Mouse (Mus musculus): Measurements from ENCODE around the gene Adamts17. TPM values are rescaled to one million over a fixed set of nuclear protein-coding genes. Genes with fewer than 3 reads are reported as not detected.
A peak's percentile ranks its signal among the peaks of the same experiment; 100 is the strongest.

Adamts17 gene
- polyA plus RNA-seq, 2 experiments, result 16.0 to 19.5 TPM

- Histone ChIP-seq H3K4me3 (replicated peaks; ENCODE audit: low read length) (no peak overlapping the region), H3K27ac (replicated peaks; ENCODE audit: low read depth, low read length) (no peak overlapping the region), H3K4me1 (ENCODE audit: control insufficient read depth, insufficient read depth, low read length) (peaks cover 18% of the 10 kb centered on the region), H3K36me3 (ENCODE audit: control insufficient read depth, insufficient read depth, low read length) (no peaks in the 10 kb centered on the region; the same call in 1 of the 2 replicates), H3K9me3 (ENCODE audit: control insufficient read depth, low read length) (no peaks in the 10 kb centered on the region), H3K4me2 (replicated peaks; ENCODE audit: low read depth, low read length, severe bottlenecking) (no peak overlapping the region), H3K9ac (ENCODE audit: low read depth, low read length, severe bottlenecking) (no peak overlapping the region), H3K27me3 (ENCODE audit: control insufficient read depth, insufficient read depth, low read length) (no peaks in the 10 kb centered on the region)
- 43% methylated on average over 6 of the region's 6 CpGs for WGBS
- no peak for TF ChIP-seq POLR2A (IDR thresholded peaks at IDR 0.05; ENCODE audit: borderline replicate concordance, extremely low read depth, insufficient read depth, insufficient read length)
- ATAC-seq (ENCODE audit: low FRiP score, low read depth), result no peak; the same call in 1 of the 2 replicates
- DNase-seq (ENCODE audit: low spot score), result peak; percentile 48
Observed at GRCm38 (mm10) chr7:66929263-66929662, 89.7 kb downstream of the Adamts17 start.

DNA sequence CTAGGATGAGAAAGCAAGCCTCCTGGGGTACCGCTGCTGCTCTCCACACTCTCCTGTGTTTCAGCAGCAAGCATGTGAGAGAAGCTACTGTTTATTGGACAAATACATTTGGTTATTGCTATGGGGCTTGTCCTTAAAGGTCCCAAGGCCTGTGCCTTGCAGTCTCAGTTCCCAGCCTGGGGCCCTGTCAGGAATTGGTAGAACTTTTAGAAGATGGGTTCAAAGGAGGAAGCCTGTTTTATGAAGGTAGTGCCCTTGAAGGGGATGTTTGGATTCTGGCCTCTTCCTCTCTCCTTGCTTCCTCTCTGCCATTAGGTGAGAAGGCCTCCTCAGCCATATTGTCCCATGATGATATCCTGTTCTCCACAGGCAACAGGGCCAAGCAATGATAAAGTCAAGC lies 91.8 kb downstream of the Adamts17 start:
- Histone ChIP-seq H3K27ac (replicated peaks; ENCODE audit: low read depth, low read length) (no peak overlapping the region), H3K36me3 (ENCODE audit: control insufficient read depth, insufficient read depth, low read length) (no peaks in the 10 kb centered on the region; the same call in 1 of the 2 replicates), H3K4me1 (ENCODE audit: control insufficient read depth, insufficient read depth, low read length) (peaks cover 33% of the 10 kb centered on the region), H3K27me3 (ENCODE audit: control insufficient read depth, insufficient read depth, low read length) (no peaks in the 10 kb centered on the region), H3K9me3 (ENCODE audit: control insufficient read depth, low read length) (no peaks in the 10 kb centered on the region), H3K9ac (ENCODE audit: low read depth, low read length, severe bottlenecking) (no peak overlapping the region), H3K4me2 (replicated peaks; ENCODE audit: low read depth, low read length, severe bottlenecking) (no peak overlapping the region), H3K4me3 (replicated peaks; ENCODE audit: low read length) (no peak overlapping the region)
- ATAC-seq (ENCODE audit: low FRiP score, low read depth), result no peak
- no peak for DNase-seq (ENCODE audit: low spot score)
- TF ChIP-seq POLR2A (IDR thresholded peaks at IDR 0.05; ENCODE audit: borderline replicate concordance, extremely low read depth, insufficient read depth, insufficient read length), result no peak
- 100% methylated on average over 1 of the region's 1 CpGs for WGBS

GRCm38 (mm10) chr7:66933251-66933650 lies 93.7 kb downstream of the Adamts17 start:
- no peak for TF ChIP-seq POLR2A (IDR thresholded peaks at IDR 0.05; ENCODE audit: borderline replicate concordance, extremely low read depth, insufficient read depth, insufficient read length)
- Histone ChIP-seq H3K27me3 (ENCODE audit: control insufficient read depth, insufficient read depth, low read length) (no peaks in the 10 kb centered on the region), H3K4me3 (replicated peaks; ENCODE audit: low read length) (no peak overlapping the region), H3K4me2 (replicated peaks; ENCODE audit: low read depth, low read length, severe bottlenecking) (no peak overlapping the region), H3K9me3 (ENCODE audit: control insufficient read depth, low read length) (no peaks in the 10 kb centered on the region), H3K9ac (ENCODE audit: low read depth, low read length, severe bottlenecking) (no peak overlapping the region), H3K4me1 (ENCODE audit: control insufficient read depth, insufficient read depth, low read length) (peaks cover 38% of the 10 kb centered on the region), H3K36me3 (ENCODE audit: control insufficient read depth, insufficient read depth, low read length) (no peaks in the 10 kb centered on the region; the same call in 1 of the 2 replicates), H3K27ac (replicated peaks; ENCODE audit: low read depth, low read length) (0 out of 2 replicates have a peak overlapping the region, but pooled peaks have one; percentile 26)
- DNase-seq (ENCODE audit: low spot score), result peak; percentile 44
- ATAC-seq (ENCODE audit: low FRiP score, low read depth), result peak; percentile 13; the same call in 1 of the 2 replicates
- 65% methylated on average over 4 of the region's 4 CpGs for WGBS

DNA sequence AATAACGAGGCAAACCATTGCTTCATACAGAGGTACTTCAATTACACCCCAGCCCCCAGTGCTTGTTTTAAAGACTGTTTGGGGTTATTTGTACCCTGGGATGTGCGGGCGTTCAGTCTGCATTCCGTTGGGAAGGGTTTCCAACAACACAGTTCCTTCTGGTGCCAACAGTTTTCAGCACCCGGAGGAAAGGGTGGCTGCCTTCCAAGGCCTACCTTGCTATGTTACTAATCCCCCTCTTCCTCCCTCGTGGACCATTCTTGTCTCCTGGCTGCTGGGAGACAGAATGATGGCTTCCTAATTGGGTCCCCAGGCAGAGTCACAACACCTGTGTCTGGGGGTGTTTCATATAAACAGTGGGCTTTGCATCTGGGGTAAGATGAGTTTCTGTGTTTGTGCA lies 94.5 kb downstream of the Adamts17 start:
- peak; percentile 20; the same call in 1 of the 2 replicates for ATAC-seq (ENCODE audit: low FRiP score, low read depth)
- no peak overlapping the region for H3K4me3 ChIP-seq (replicated peaks; ENCODE audit: low read length)
- WGBS, result 34% methylated on average over 6 of the region's 6 CpGs
- peak; percentile 50 for DNase-seq (ENCODE audit: low spot score)
- peaks cover 37% of the 10 kb centered on the region for H3K4me1 ChIP-seq (ENCODE audit: control insufficient read depth, insufficient read depth, low read length)
- no peaks in the 10 kb centered on the region for H3K27me3 ChIP-seq (ENCODE audit: control insufficient read depth, insufficient read depth, low read length)
- no peaks in the 10 kb centered on the region; the same call in 1 of the 2 replicates for H3K36me3 ChIP-seq (ENCODE audit: control insufficient read depth, insufficient read depth, low read length)
- no peak overlapping the region for H3K9ac ChIP-seq (ENCODE audit: low read depth, low read length, severe bottlenecking)
- no peak overlapping the region for H3K4me2 ChIP-seq (replicated peaks; ENCODE audit: low read depth, low read length, severe bottlenecking)
- 0 out of 2 replicates have a peak overlapping the region, but pooled peaks have one; percentile 38 for H3K27ac ChIP-seq (replicated peaks; ENCODE audit: low read depth, low read length)
- no peak for TF ChIP-seq POLR2A (IDR thresholded peaks at IDR 0.05; ENCODE audit: borderline replicate concordance, extremely low read depth, insufficient read depth, insufficient read length)
- no peaks in the 10 kb centered on the region for H3K9me3 ChIP-seq (ENCODE audit: control insufficient read depth, low read length)

GRCm38 (mm10) chr7:66935041-66935440 lies 95.5 kb downstream of the Adamts17 start:
- 88% methylated on average over 6 of the region's 6 CpGs for WGBS
- H3K27ac ChIP-seq (replicated peaks; ENCODE audit: low read depth, low read length), result no peak overlapping the region
- no peaks in the 10 kb centered on the region for H3K27me3 ChIP-seq (ENCODE audit: control insufficient read depth, insufficient read depth, low read length)

More at GRCm38 (mm10) chr7:66935041-66935440, 95.5 kb downstream of the Adamts17 start:
- no peak for TF ChIP-seq POLR2A (IDR thresholded peaks at IDR 0.05; ENCODE audit: borderline replicate concordance, extremely low read depth, insufficient read depth, insufficient read length)
- ATAC-seq (ENCODE audit: low FRiP score, low read depth) (no peak), DNase-seq (ENCODE audit: low spot score) (no peak)
- Histone ChIP-seq H3K9me3 (ENCODE audit: control insufficient read depth, low read length) (no peaks in the 10 kb centered on the region), H3K4me1 (ENCODE audit: control insufficient read depth, insufficient read depth, low read length) (peaks cover 34% of the 10 kb centered on the region), H3K4me2 (replicated peaks; ENCODE audit: low read depth, low read length, severe bottlenecking) (no peak overlapping the region), H3K4me3 (replicated peaks; ENCODE audit: low read length) (no peak overlapping the region), H3K9ac (ENCODE audit: low read depth, low read length, severe bottlenecking) (no peak overlapping the region), H3K36me3 (ENCODE audit: control insufficient read depth, insufficient read depth, low read length) (no peaks in the 10 kb centered on the region; the same call in 1 of the 2 replicates)

Measured in limb, embryonic 14.5 days (tissue).